Mouse (Mus musculus) cerebellum, adult 2 months (tissue): ENCODE data around the gene Cluap1.

ENCODE experiments used
- CTCF ChIP-seq: fragments of 200-500 bp; IDR thresholded peaks from 2 replicates; pipeline ENCODE4 v1.5.1; 2011; ENCODE audit warnings: low read depth, mild to moderate bottlenecking, control low read depth, low read length, moderate library complexity, borderline replicate concordance; ENCODE audit not compliant: insufficient read depth
- POLR2A ChIP-seq: fragments of 200-500 bp; IDR thresholded peaks from 2 replicates; pipeline ENCODE4 v1.6.1; 2011; ENCODE audit warnings: low read length, control low read depth, borderline replicate concordance; ENCODE audit not compliant: insufficient read depth

GRCm38 (mm10) chr16:3909118-3909517 is 517 bp downstream of the Cluap1 start:
- TF ChIP-seq CTCF (no peak), POLR2A (no peak)
